Mouse (Mus musculus): ENCODE results near the gene Cpox. TPM values are rescaled to one million over a fixed set of nuclear protein-coding genes. Genes with fewer than 3 reads are reported as not detected.

Gene Cpox
- polyA plus RNA-seq, 1 experiment: 55.5 TPM

- no peak for TF ChIP-seq GATA1 (IDR thresholded peaks at IDR 0.05; ENCODE audit: low read length)
- TF ChIP-seq TAL1 (IDR thresholded peaks at IDR 0.05; ENCODE audit: low read length): no peak
- Histone ChIP-seq H3K4me3 (replicated peaks) (no peak overlapping the region), H3K9me3 (ENCODE audit: control insufficient read depth, low read length) (no peaks in the 10 kb centered on the region), H3K4me1 (ENCODE audit: control insufficient read depth) (no peaks in the 10 kb centered on the region), H3K27me3 (ENCODE audit: control insufficient read depth) (peaks cover 16% of the 10 kb centered on the region), H3K36me3 (ENCODE audit: control insufficient read depth) (no peaks in the 10 kb centered on the region)
These were observed 30.8 kb downstream of the Cpox start for GRCm38 (mm10) chr16:58700816-58701424.

DNA sequence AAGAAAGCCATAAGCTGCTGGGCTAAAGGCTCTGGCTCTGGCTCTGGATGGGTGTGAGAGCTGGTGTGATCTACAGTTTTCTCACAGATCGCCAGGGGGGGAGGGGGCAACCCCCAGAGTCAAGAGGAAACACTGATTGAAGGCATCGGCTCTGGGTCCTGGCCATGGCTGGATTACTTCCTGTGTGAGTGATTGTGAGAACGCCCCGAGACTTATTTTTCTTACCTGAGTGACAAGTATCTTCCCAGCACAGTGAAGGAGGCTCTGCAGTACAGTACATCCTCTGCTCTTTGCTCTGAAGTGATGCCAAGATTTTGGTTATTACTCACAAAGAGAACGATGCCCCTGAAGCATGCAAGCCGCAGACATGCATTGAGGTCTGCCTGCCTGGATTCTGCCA lies 31.7 kb downstream of the Cpox start:
- TF ChIP-seq TAL1 (IDR thresholded peaks at IDR 0.05; ENCODE audit: low read length): no peak
- no peak for TF ChIP-seq GATA1 (IDR thresholded peaks at IDR 0.05; ENCODE audit: low read length)
- Histone ChIP-seq H3K36me3 (ENCODE audit: control insufficient read depth) (no peaks in the 10 kb centered on the region), H3K9me3 (ENCODE audit: control insufficient read depth, low read length) (no peaks in the 10 kb centered on the region), H3K4me3 (replicated peaks) (no peak overlapping the region), H3K4me1 (ENCODE audit: control insufficient read depth) (no peaks in the 10 kb centered on the region), H3K27me3 (ENCODE audit: control insufficient read depth) (peaks cover 14% of the 10 kb centered on the region)

DNA sequence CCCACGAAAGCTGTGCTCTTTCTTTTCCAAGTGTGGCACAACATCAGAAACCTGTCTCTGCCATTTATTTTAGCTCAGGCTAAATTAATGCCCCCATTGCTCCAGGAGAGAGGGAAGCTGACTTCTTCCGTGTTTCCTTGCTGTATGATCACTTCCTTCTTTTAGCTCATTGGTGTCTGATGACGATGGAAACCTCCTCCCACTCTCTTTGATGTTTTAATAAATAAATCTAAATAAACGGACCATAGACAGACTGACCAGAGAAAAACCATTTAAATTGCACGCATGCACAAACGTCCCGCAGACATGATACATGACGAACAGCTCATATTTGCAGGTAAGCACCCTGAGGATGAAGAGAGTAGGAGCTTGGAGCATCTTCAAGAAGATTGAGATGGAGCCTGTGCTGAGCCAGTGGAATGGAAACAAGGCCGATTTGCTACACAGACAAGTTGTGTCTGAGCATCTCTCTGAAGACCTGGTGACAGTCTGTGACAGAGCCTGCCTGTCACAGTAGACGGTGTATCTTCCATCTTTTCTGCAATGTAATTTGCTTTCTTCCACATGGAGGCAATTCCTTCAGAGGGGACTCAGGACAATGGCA lies 32.3 kb downstream of the Cpox start:
- no peak for TF ChIP-seq GATA1 (IDR thresholded peaks at IDR 0.05; ENCODE audit: low read length)
- TF ChIP-seq TAL1 (IDR thresholded peaks at IDR 0.05; ENCODE audit: low read length): no peak
- Histone ChIP-seq H3K36me3 (ENCODE audit: control insufficient read depth) (no peaks in the 10 kb centered on the region), H3K27me3 (ENCODE audit: control insufficient read depth) (peaks cover 12% of the 10 kb centered on the region), H3K9me3 (ENCODE audit: control insufficient read depth, low read length) (no peaks in the 10 kb centered on the region), H3K4me1 (ENCODE audit: control insufficient read depth) (no peaks in the 10 kb centered on the region), H3K4me3 (replicated peaks) (no peak overlapping the region)

DNA sequence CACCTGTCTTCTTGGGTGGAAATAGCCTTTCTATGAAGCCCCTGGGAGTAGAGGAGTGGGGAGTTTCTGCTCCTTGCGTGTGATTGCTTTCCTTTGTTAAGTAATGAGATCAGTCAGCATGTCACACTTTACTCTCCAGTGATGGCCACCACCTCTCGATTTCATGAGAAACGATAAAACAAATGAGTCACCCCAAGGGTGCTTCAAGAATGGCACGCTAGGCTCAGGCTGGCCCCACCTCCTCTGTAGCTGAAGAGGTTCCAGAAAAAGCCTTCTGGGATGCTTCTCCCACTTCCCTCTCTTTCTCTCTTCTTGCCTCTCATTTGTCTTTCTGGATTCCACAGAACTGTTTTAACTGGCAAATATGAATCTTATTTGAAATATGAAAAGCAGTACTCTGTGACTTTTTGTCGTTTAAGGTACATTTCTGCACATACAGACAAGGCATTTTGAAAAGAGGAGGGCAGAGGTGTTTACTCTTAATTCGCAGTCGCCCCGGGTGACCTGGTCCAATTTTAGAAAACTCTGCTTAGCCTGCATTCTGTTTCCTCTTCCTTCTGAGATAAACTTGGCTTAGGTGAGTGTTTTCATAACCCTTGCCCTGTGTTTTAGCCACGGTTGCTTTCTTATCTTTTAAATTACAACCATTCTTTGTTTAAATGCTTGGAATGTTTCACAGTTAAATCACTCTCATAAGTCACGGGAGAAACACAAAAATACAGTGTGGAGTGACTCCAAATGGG lies 33.5 kb downstream of the Cpox start:
- Histone ChIP-seq H3K36me3 (ENCODE audit: control insufficient read depth) (no peaks in the 10 kb centered on the region), H3K9me3 (ENCODE audit: control insufficient read depth, low read length) (no peaks in the 10 kb centered on the region), H3K4me1 (ENCODE audit: control insufficient read depth) (no peaks in the 10 kb centered on the region), H3K4me3 (replicated peaks) (no peak overlapping the region), H3K27me3 (ENCODE audit: control insufficient read depth) (peaks cover 12% of the 10 kb centered on the region)
- TF ChIP-seq TAL1 (IDR thresholded peaks at IDR 0.05; ENCODE audit: low read length): no peak
- no peak for TF ChIP-seq GATA1 (IDR thresholded peaks at IDR 0.05; ENCODE audit: low read length)

GRCm38 (mm10) chr16:58704999-58705398 lies 34.9 kb downstream of the Cpox start:
- H3K4me1 ChIP-seq (ENCODE audit: control insufficient read depth): no peaks in the 10 kb centered on the region; the same call in 1 of the 2 replicates
- H3K9me3 ChIP-seq (ENCODE audit: control insufficient read depth, low read length): no peaks in the 10 kb centered on the region
- peaks cover 12% of the 10 kb centered on the region for H3K27me3 ChIP-seq (ENCODE audit: control insufficient read depth)

GRCm38 (mm10) chr16:58707276-58707905 lies 37.3 kb downstream of the Cpox start:
- TF ChIP-seq GATA1 (IDR thresholded peaks at IDR 0.05; ENCODE audit: low read length) (no peak), TAL1 (IDR thresholded peaks at IDR 0.05; ENCODE audit: low read length) (no peak)
- Histone ChIP-seq H3K4me3 (replicated peaks) (no peak overlapping the region), H3K4me1 (ENCODE audit: control insufficient read depth) (no peaks in the 10 kb centered on the region; the same call in 1 of the 2 replicates), H3K9me3 (ENCODE audit: control insufficient read depth, low read length) (no peaks in the 10 kb centered on the region), H3K27me3 (ENCODE audit: control insufficient read depth) (peaks cover 7% of the 10 kb centered on the region), H3K36me3 (ENCODE audit: control insufficient read depth) (no peaks in the 10 kb centered on the region)

More at GRCm38 (mm10) chr16:58704999-58705398, 34.9 kb downstream of the Cpox start:
- no peak for TF ChIP-seq GATA1 (IDR thresholded peaks at IDR 0.05; ENCODE audit: low read length)
- no peak overlapping the region for H3K4me3 ChIP-seq (replicated peaks)
- H3K36me3 ChIP-seq (ENCODE audit: control insufficient read depth): no peaks in the 10 kb centered on the region

- no peaks in the 10 kb centered on the region for H3K9me3 ChIP-seq (ENCODE audit: control insufficient read depth, low read length)
- no peaks in the 10 kb centered on the region for H3K27me3 ChIP-seq (ENCODE audit: control insufficient read depth)
- TF ChIP-seq GATA1 (IDR thresholded peaks at IDR 0.05; ENCODE audit: low read length) (no peak), TAL1 (IDR thresholded peaks at IDR 0.05; ENCODE audit: low read length) (no peak)
- no peak overlapping the region for H3K4me3 ChIP-seq (replicated peaks)
- H3K4me1 ChIP-seq (ENCODE audit: control insufficient read depth): no peaks in the 10 kb centered on the region; the same call in 1 of the 2 replicates
- H3K36me3 ChIP-seq (ENCODE audit: control insufficient read depth): no peaks in the 10 kb centered on the region
These were observed 38.7 kb downstream of the Cpox start for GRCm38 (mm10) chr16:58708601-58709475.

GRCm38 (mm10) chr16:58709536-58709935 lies 39.4 kb downstream of the Cpox start:
- H3K36me3 ChIP-seq (ENCODE audit: control insufficient read depth): no peaks in the 10 kb centered on the region
- H3K9me3 ChIP-seq (ENCODE audit: control insufficient read depth, low read length): no peaks in the 10 kb centered on the region
- TF ChIP-seq GATA1 (IDR thresholded peaks at IDR 0.05; ENCODE audit: low read length): no peak
- no peak overlapping the region for H3K4me3 ChIP-seq (replicated peaks)
- no peaks in the 10 kb centered on the region; the same call in 1 of the 2 replicates for H3K4me1 ChIP-seq (ENCODE audit: control insufficient read depth)
- no peaks in the 10 kb centered on the region for H3K27me3 ChIP-seq (ENCODE audit: control insufficient read depth)
